Mouse (Mus musculus): Measurements from ENCODE around the gene H2-T23. TPM values are rescaled to one million over a fixed set of nuclear protein-coding genes. Genes with fewer than 3 reads are reported as not detected.
A peak's percentile ranks its signal among the peaks of the same experiment; 100 is the strongest.
"Not testable (repeated sequence)": the region's sequence is repeated elsewhere in the genome, so short reads cannot be mapped to it uniquely, and the experiment has no call there.

H2-T23 gene
- polyA plus RNA-seq, 1 experiment from 2014 or later, result 3.9 TPM

GRCm38 (mm10) chr17:36040604-36041003 lies 7.9 kb upstream of the H2-T23 start:
- H3K9ac ChIP-seq (replicated peaks; ENCODE audit: low read length); H3K9me3 ChIP-seq (replicated peaks; ENCODE audit: control insufficient read depth, low read length); H3K27me3 ChIP-seq (ENCODE audit: control insufficient read depth, insufficient read depth, low read length); ATAC-seq (replicated peaks; ENCODE audit: insufficient number of reproducible peaks, low FRiP score, low TSS enrichment, low read depth); H3K4me3 ChIP-seq (ENCODE audit: low read depth, low read length); H3K36me3 ChIP-seq (replicated peaks; ENCODE audit: control insufficient read depth, insufficient read depth, low read depth, low read length); H3K27ac ChIP-seq (replicated peaks; ENCODE audit: low read depth, low read length); H3K4me2 ChIP-seq (ENCODE audit: low read depth, low read length); H3K4me1 ChIP-seq (ENCODE audit: control insufficient read depth, insufficient read depth, low read length); DNase-seq (ENCODE audit: low spot score): not testable (repeated sequence)
- WGBS, result 88% methylated on average over 2 of the region's 2 CpGs

- H3K4me1 ChIP-seq (ENCODE audit: control insufficient read depth, insufficient read depth, low read length); ATAC-seq (replicated peaks; ENCODE audit: insufficient number of reproducible peaks, low FRiP score, low TSS enrichment, low read depth); H3K4me2 ChIP-seq (ENCODE audit: low read depth, low read length); H3K9me3 ChIP-seq (replicated peaks; ENCODE audit: control insufficient read depth, low read length); H3K27ac ChIP-seq (replicated peaks; ENCODE audit: low read depth, low read length); H3K36me3 ChIP-seq (replicated peaks; ENCODE audit: control insufficient read depth, insufficient read depth, low read depth, low read length); H3K4me3 ChIP-seq (ENCODE audit: low read depth, low read length); H3K27me3 ChIP-seq (ENCODE audit: control insufficient read depth, insufficient read depth, low read length); H3K9ac ChIP-seq (replicated peaks; ENCODE audit: low read length); DNase-seq (ENCODE audit: low spot score): not testable (repeated sequence)
- 86% methylated on average over 13 of the region's 13 CpGs for WGBS
Observed at GRCm38 (mm10) chr17:36036126-36036525, 3.5 kb upstream of the H2-T23 start.

GRCm38 (mm10) chr17:36035010-36035638 lies 2.5 kb upstream of the H2-T23 start:
- not testable (repeated sequence) for H3K9me3 ChIP-seq (replicated peaks; ENCODE audit: control insufficient read depth, low read length); H3K27me3 ChIP-seq (ENCODE audit: control insufficient read depth, insufficient read depth, low read length); H3K27ac ChIP-seq (replicated peaks; ENCODE audit: low read depth, low read length); H3K4me3 ChIP-seq (ENCODE audit: low read depth, low read length); H3K9ac ChIP-seq (replicated peaks; ENCODE audit: low read length); H3K4me1 ChIP-seq (ENCODE audit: control insufficient read depth, insufficient read depth, low read length); H3K4me2 ChIP-seq (ENCODE audit: low read depth, low read length); ATAC-seq (replicated peaks; ENCODE audit: insufficient number of reproducible peaks, low FRiP score, low TSS enrichment, low read depth); H3K36me3 ChIP-seq (replicated peaks; ENCODE audit: control insufficient read depth, insufficient read depth, low read depth, low read length)
- peak; percentile 55 for DNase-seq (ENCODE audit: low spot score)
- WGBS, result 33% methylated on average over 3 of the region's 3 CpGs

GRCm38 (mm10) chr17:36034524-36034923 lies 1.9 kb upstream of the H2-T23 start:
- DNase-seq (ENCODE audit: low spot score); H3K9ac ChIP-seq (replicated peaks; ENCODE audit: low read length); H3K4me1 ChIP-seq (ENCODE audit: control insufficient read depth, insufficient read depth, low read length); H3K9me3 ChIP-seq (replicated peaks; ENCODE audit: control insufficient read depth, low read length); H3K27ac ChIP-seq (replicated peaks; ENCODE audit: low read depth, low read length); H3K36me3 ChIP-seq (replicated peaks; ENCODE audit: control insufficient read depth, insufficient read depth, low read depth, low read length); H3K4me2 ChIP-seq (ENCODE audit: low read depth, low read length); H3K4me3 ChIP-seq (ENCODE audit: low read depth, low read length); ATAC-seq (replicated peaks; ENCODE audit: insufficient number of reproducible peaks, low FRiP score, low TSS enrichment, low read depth); H3K27me3 ChIP-seq (ENCODE audit: control insufficient read depth, insufficient read depth, low read length): not testable (repeated sequence)
- 63% methylated on average over 3 of the region's 3 CpGs for WGBS

- not testable (repeated sequence) for H3K36me3 ChIP-seq (replicated peaks; ENCODE audit: control insufficient read depth, insufficient read depth, low read depth, low read length); H3K4me1 ChIP-seq (ENCODE audit: control insufficient read depth, insufficient read depth, low read length); ATAC-seq (replicated peaks; ENCODE audit: insufficient number of reproducible peaks, low FRiP score, low TSS enrichment, low read depth); H3K27ac ChIP-seq (replicated peaks; ENCODE audit: low read depth, low read length); H3K27me3 ChIP-seq (ENCODE audit: control insufficient read depth, insufficient read depth, low read length); DNase-seq (ENCODE audit: low spot score); H3K9me3 ChIP-seq (replicated peaks; ENCODE audit: control insufficient read depth, low read length)
- peak overlapping the region; percentile 37 for H3K9ac ChIP-seq (replicated peaks; ENCODE audit: low read length)
- WGBS, result 2% methylated on average over 40 of the region's 40 CpGs
- peak overlapping the region; percentile 62 for H3K4me2 ChIP-seq (ENCODE audit: low read depth, low read length)
- H3K4me3 ChIP-seq (ENCODE audit: low read depth, low read length), result peak overlapping the region; percentile 40
Observed at GRCm38 (mm10) chr17:36031583-36032331, 898 bp downstream of the H2-T23 start.

- not testable (repeated sequence) for H3K4me1 ChIP-seq (ENCODE audit: control insufficient read depth, insufficient read depth, low read length); H3K27me3 ChIP-seq (ENCODE audit: control insufficient read depth, insufficient read depth, low read length); H3K4me3 ChIP-seq (ENCODE audit: low read depth, low read length); ATAC-seq (replicated peaks; ENCODE audit: insufficient number of reproducible peaks, low FRiP score, low TSS enrichment, low read depth); H3K9ac ChIP-seq (replicated peaks; ENCODE audit: low read length); H3K9me3 ChIP-seq (replicated peaks; ENCODE audit: control insufficient read depth, low read length); DNase-seq (ENCODE audit: low spot score); H3K36me3 ChIP-seq (replicated peaks; ENCODE audit: control insufficient read depth, insufficient read depth, low read depth, low read length); H3K27ac ChIP-seq (replicated peaks; ENCODE audit: low read depth, low read length)
- H3K4me2 ChIP-seq (ENCODE audit: low read depth, low read length), result peak overlapping the region; percentile 62; the same call in 1 of the 2 replicates
- WGBS, result 52% methylated on average over 8 of the region's 8 CpGs
Observed at GRCm38 (mm10) chr17:36030703-36031582, 1.7 kb downstream of the H2-T23 start.

- not testable (repeated sequence) for H3K4me2 ChIP-seq (ENCODE audit: low read depth, low read length); ATAC-seq (replicated peaks; ENCODE audit: insufficient number of reproducible peaks, low FRiP score, low TSS enrichment, low read depth); H3K27ac ChIP-seq (replicated peaks; ENCODE audit: low read depth, low read length); H3K27me3 ChIP-seq (ENCODE audit: control insufficient read depth, insufficient read depth, low read length); DNase-seq (ENCODE audit: low spot score); H3K9me3 ChIP-seq (replicated peaks; ENCODE audit: control insufficient read depth, low read length); H3K4me1 ChIP-seq (ENCODE audit: control insufficient read depth, insufficient read depth, low read length); H3K9ac ChIP-seq (replicated peaks; ENCODE audit: low read length); H3K36me3 ChIP-seq (replicated peaks; ENCODE audit: control insufficient read depth, insufficient read depth, low read depth, low read length); H3K4me3 ChIP-seq (ENCODE audit: low read depth, low read length)
- 70% methylated on average over 2 of the region's 4 CpGs for WGBS
Observed at GRCm38 (mm10) chr17:36030046-36030702, 2.5 kb downstream of the H2-T23 start.

Data from embryonic facial prominence, embryonic 11.5 days (tissue).